Mouse (Mus musculus): ENCODE data around the gene Sass6. TPM values are rescaled to one million over a fixed set of nuclear protein-coding genes. Genes with fewer than 3 reads are reported as not detected.

The Sass6 gene
- total RNA-seq, 1 experiment, result 11.6 TPM

- Histone ChIP-seq H3K36me3 (ENCODE audit: control insufficient read depth, insufficient read depth, low read length, poor library complexity, severe bottlenecking) (peaks cover 23% of the 10 kb centered on the region), H3K9me3 (ENCODE audit: control insufficient read depth, insufficient read depth, low read depth, low read length) (no peaks in the 10 kb centered on the region), H3K4me3 (ENCODE audit: insufficient read depth in 1 of 2, low read depth in 1 of 2, low read length in 2 of 2, poor library complexity in 1 of 2, severe bottlenecking in 1 of 2) (no peak overlapping the region), H3K27ac (ENCODE audit: insufficient read depth, low read depth, low read length, poor library complexity, severe bottlenecking) (no peak overlapping the region), H3K4me1 (ENCODE audit: control insufficient read depth in 2 of 2, insufficient read depth in 2 of 2, low read length in 2 of 2, poor library complexity in 1 of 2) (peaks cover 1 to 3% of the 10 kb centered on the region in 2 experiments; a peak in 1 of 4 replicates), H3K9ac (ENCODE audit: insufficient read depth, low read depth, low read length, poor library complexity, severe bottlenecking) (no peak overlapping the region)
- in situ Hi-C loops (cut with MboI; ENCODE audit: low sequenced_read_pairs in 2 of 2, unreplicated experiment in 2 of 2), result no loop called here
- no peak for DNase-seq (ENCODE audit: low read depth, low spot score)
- TF ChIP-seq HCFC1 (IDR thresholded peaks at IDR 0.05; ENCODE audit: borderline replicate concordance, insufficient read depth, low read length) (no peak), ZC3H11A (IDR thresholded peaks at IDR 0.05; ENCODE audit: borderline replicate concordance, low read depth, low read length) (no peak), MAFK (IDR thresholded peaks at IDR 0.05; ENCODE audit: insufficient read depth, low read depth, low read length) (no peak), ZNF384 (IDR thresholded peaks at IDR 0.05; ENCODE audit: low read depth, low read length) (no peak), CHD2 (IDR thresholded peaks at IDR 0.05; ENCODE audit: low read depth, low read length) (no peak)
Measured at GRCm38 (mm10) chr3:116631459-116631858, 36.7 kb downstream of the Sass6 start.

GRCm38 (mm10) chr3:116632971-116633370 is 38.2 kb downstream of the Sass6 start:
- H3K4me3 ChIP-seq (ENCODE audit: insufficient read depth in 1 of 2, low read depth in 1 of 2, low read length in 2 of 2, poor library complexity in 1 of 2, severe bottlenecking in 1 of 2), result no peak overlapping the region
- H3K4me1 ChIP-seq (ENCODE audit: control insufficient read depth in 2 of 2, insufficient read depth in 2 of 2, low read length in 2 of 2, poor library complexity in 1 of 2), result peaks cover 1 to 3% of the 10 kb centered on the region in 2 experiments; a peak in 1 of 4 replicates
- no peaks in the 10 kb centered on the region for H3K9me3 ChIP-seq (ENCODE audit: control insufficient read depth, insufficient read depth, low read depth, low read length)
- no peak for DNase-seq (ENCODE audit: low read depth, low spot score)
- TF ChIP-seq ZNF384 (IDR thresholded peaks at IDR 0.05; ENCODE audit: low read depth, low read length), result no peak
- H3K36me3 ChIP-seq (ENCODE audit: control insufficient read depth, insufficient read depth, low read length, poor library complexity, severe bottlenecking), result peaks cover 23% of the 10 kb centered on the region
- no peak overlapping the region for H3K9ac ChIP-seq (ENCODE audit: insufficient read depth, low read depth, low read length, poor library complexity, severe bottlenecking)
- in situ Hi-C loops (cut with MboI; ENCODE audit: low sequenced_read_pairs in 2 of 2, unreplicated experiment in 2 of 2), result no loop called here
- H3K27ac ChIP-seq (ENCODE audit: insufficient read depth, low read depth, low read length, poor library complexity, severe bottlenecking), result no peak overlapping the region

- H3K9me3 ChIP-seq (ENCODE audit: control insufficient read depth, insufficient read depth, low read depth, low read length), result no peaks in the 10 kb centered on the region
- in situ Hi-C loops (cut with MboI; ENCODE audit: low sequenced_read_pairs in 2 of 2, unreplicated experiment in 2 of 2), result no loop called here
- H3K27ac ChIP-seq (ENCODE audit: insufficient read depth, low read depth, low read length, poor library complexity, severe bottlenecking), result no peak overlapping the region
- no peak for DNase-seq (ENCODE audit: low read depth, low spot score)
- peaks cover 28% of the 10 kb centered on the region for H3K36me3 ChIP-seq (ENCODE audit: control insufficient read depth, insufficient read depth, low read length, poor library complexity, severe bottlenecking)
- H3K4me1 ChIP-seq (ENCODE audit: control insufficient read depth in 2 of 2, insufficient read depth in 2 of 2, low read length in 2 of 2, poor library complexity in 1 of 2), result peaks cover 1 to 4% of the 10 kb centered on the region in 2 experiments; a peak in 1 of 4 replicates
- H3K4me3 ChIP-seq (ENCODE audit: insufficient read depth in 1 of 2, low read depth in 1 of 2, low read length in 2 of 2, poor library complexity in 1 of 2, severe bottlenecking in 1 of 2), result no peak overlapping the region
- no peak for TF ChIP-seq MAFK (IDR thresholded peaks at IDR 0.05; ENCODE audit: insufficient read depth, low read depth, low read length)
- no peak for TF ChIP-seq ZC3H11A (IDR thresholded peaks at IDR 0.05; ENCODE audit: borderline replicate concordance, low read depth, low read length)
- no peak overlapping the region for H3K9ac ChIP-seq (ENCODE audit: insufficient read depth, low read depth, low read length, poor library complexity, severe bottlenecking)
Measured at GRCm38 (mm10) chr3:116634091-116634490, 39.3 kb downstream of the Sass6 start.

GRCm38 (mm10) chr3:116634853-116635252 is 40.1 kb downstream of the Sass6 start:
- TF ChIP-seq ZC3H11A (IDR thresholded peaks at IDR 0.05; ENCODE audit: borderline replicate concordance, low read depth, low read length), result no peak
- no peak for TF ChIP-seq ZNF384 (IDR thresholded peaks at IDR 0.05; ENCODE audit: low read depth, low read length)
- no peak for TF ChIP-seq MAFK (IDR thresholded peaks at IDR 0.05; ENCODE audit: insufficient read depth, low read depth, low read length)
- no peak for TF ChIP-seq CHD2 (IDR thresholded peaks at IDR 0.05; ENCODE audit: low read depth, low read length)
- TF ChIP-seq HCFC1 (IDR thresholded peaks at IDR 0.05; ENCODE audit: borderline replicate concordance, insufficient read depth, low read length), result no peak
- Histone ChIP-seq H3K9ac (ENCODE audit: insufficient read depth, low read depth, low read length, poor library complexity, severe bottlenecking) (no peak overlapping the region), H3K4me1 (ENCODE audit: control insufficient read depth in 2 of 2, insufficient read depth in 2 of 2, low read length in 2 of 2, poor library complexity in 1 of 2) (peaks cover 1 to 4% of the 10 kb centered on the region in 2 experiments; a peak in 1 of 4 replicates), H3K9me3 (ENCODE audit: control insufficient read depth, insufficient read depth, low read depth, low read length) (no peaks in the 10 kb centered on the region), H3K4me3 (ENCODE audit: insufficient read depth in 1 of 2, low read depth in 1 of 2, low read length in 2 of 2, poor library complexity in 1 of 2, severe bottlenecking in 1 of 2) (no peak overlapping the region), H3K36me3 (ENCODE audit: control insufficient read depth, insufficient read depth, low read length, poor library complexity, severe bottlenecking) (peaks cover 30% of the 10 kb centered on the region), H3K27ac (ENCODE audit: insufficient read depth, low read depth, low read length, poor library complexity, severe bottlenecking) (no peak overlapping the region)
- no peak for DNase-seq (ENCODE audit: low read depth, low spot score)
- in situ Hi-C loops (cut with MboI; ENCODE audit: low sequenced_read_pairs in 2 of 2, unreplicated experiment in 2 of 2), result no loop called here

- Histone ChIP-seq H3K4me3 (ENCODE audit: insufficient read depth in 1 of 2, low read depth in 1 of 2, low read length in 2 of 2, poor library complexity in 1 of 2, severe bottlenecking in 1 of 2) (no peak overlapping the region), H3K27ac (ENCODE audit: insufficient read depth, low read depth, low read length, poor library complexity, severe bottlenecking) (no peak overlapping the region), H3K4me1 (ENCODE audit: control insufficient read depth in 2 of 2, insufficient read depth in 2 of 2, low read length in 2 of 2, poor library complexity in 1 of 2) (peaks cover 3 to 7% of the 10 kb centered on the region in 2 experiments; a peak in 2 of 4 replicates), H3K9me3 (ENCODE audit: control insufficient read depth, insufficient read depth, low read depth, low read length) (no peaks in the 10 kb centered on the region), H3K36me3 (ENCODE audit: control insufficient read depth, insufficient read depth, low read length, poor library complexity, severe bottlenecking) (peaks cover 32% of the 10 kb centered on the region), H3K9ac (ENCODE audit: insufficient read depth, low read depth, low read length, poor library complexity, severe bottlenecking) (no peak overlapping the region)
- TF ChIP-seq HCFC1 (IDR thresholded peaks at IDR 0.05; ENCODE audit: borderline replicate concordance, insufficient read depth, low read length), result no peak
- TF ChIP-seq ZNF384 (IDR thresholded peaks at IDR 0.05; ENCODE audit: low read depth, low read length), result no peak
- no peak for TF ChIP-seq CHD2 (IDR thresholded peaks at IDR 0.05; ENCODE audit: low read depth, low read length)
- no peak for TF ChIP-seq MAFK (IDR thresholded peaks at IDR 0.05; ENCODE audit: insufficient read depth, low read depth, low read length)
- TF ChIP-seq ZC3H11A (IDR thresholded peaks at IDR 0.05; ENCODE audit: borderline replicate concordance, low read depth, low read length), result no peak
- no peak for DNase-seq (ENCODE audit: low read depth, low spot score)
- in situ Hi-C loops (cut with MboI; ENCODE audit: low sequenced_read_pairs in 2 of 2, unreplicated experiment in 2 of 2), result no loop called here
Measured at GRCm38 (mm10) chr3:116635799-116636198, 41.0 kb downstream of the Sass6 start.
